Mouse (Mus musculus) gastrocnemius, postnatal 10 days (tissue): ENCODE results near the gene Nif3l1. TPM values are rescaled to one million over a fixed set of nuclear protein-coding genes. Genes with fewer than 3 reads are reported as not detected.

Experiments
- DNase-seq: peaks from one replicate; pipeline ENCODE4 v3.0.0; 2021; ENCODE audit warnings: mixed read lengths
- total RNA-seq, 2 experiments: library from RNA; stranded (reverse); gene quantifications; 2 replicates each; pipeline ENCODE4 v1.2.3; 2021

The Nif3l1 gene
- total RNA-seq, 2 experiments from 2014 or later = 10.5 to 11.4 TPM

DNA sequence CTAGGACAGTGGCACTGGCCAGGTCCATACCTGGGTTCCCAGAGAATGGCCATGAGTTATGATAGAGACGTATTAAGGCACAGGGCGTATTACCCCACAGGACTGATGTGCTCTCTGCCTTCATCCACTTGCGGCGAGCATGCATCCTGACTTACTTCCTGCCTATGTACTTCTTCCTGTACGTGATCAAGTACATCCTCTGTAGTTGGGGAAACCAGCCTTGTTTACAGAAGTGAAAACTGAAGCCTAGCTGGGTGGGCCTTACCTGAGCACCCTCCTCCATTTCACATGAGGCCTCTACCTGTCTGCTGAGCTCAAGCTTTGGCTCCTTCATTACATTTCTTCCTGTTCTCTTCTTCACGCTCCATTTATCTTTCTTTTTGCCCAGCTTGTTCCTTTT, 9.4 kb downstream of the Nif3l1 start:
- DNase-seq = no peak

DNA sequence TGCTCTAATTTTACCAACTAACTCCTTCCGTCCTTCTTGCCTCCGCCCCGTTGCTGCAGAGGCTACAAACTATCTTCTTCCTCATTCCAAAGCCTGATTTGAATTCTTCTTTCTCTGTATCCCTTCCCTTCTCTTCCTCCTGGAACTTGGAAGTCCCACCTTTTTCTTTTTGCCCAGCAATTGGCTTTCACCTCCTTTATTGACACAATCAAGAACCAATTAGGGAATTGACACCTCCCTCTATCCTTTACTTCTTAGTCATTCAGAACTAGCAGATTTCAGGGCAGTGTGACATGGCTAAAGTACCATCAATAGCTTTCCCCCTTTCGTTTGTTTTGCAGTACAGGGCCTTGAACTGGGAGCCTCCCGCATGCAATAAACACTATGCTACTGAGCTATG, 13.2 kb downstream of the Nif3l1 start:
- DNase-seq = no peak

GRCm38 (mm10) chr1:58458867-58459266, 13.9 kb downstream of the Nif3l1 start:
- no peak for DNase-seq

- no peak for DNase-seq
These were observed 15.6 kb downstream of the Nif3l1 start for GRCm38 (mm10) chr1:58460566-58460965.

- DNase-seq = no peak
These were observed 19.0 kb downstream of the Nif3l1 start for GRCm38 (mm10) chr1:58463935-58464334.

- no peak for DNase-seq
These were observed 20.1 kb downstream of the Nif3l1 start for GRCm38 (mm10) chr1:58465042-58465441.

GRCm38 (mm10) chr1:58465561-58465960, 20.6 kb downstream of the Nif3l1 start:
- no peak for DNase-seq

- DNase-seq = no peak
These were observed 30.7 kb downstream of the Nif3l1 start for GRCm38 (mm10) chr1:58475662-58476061.

DNA sequence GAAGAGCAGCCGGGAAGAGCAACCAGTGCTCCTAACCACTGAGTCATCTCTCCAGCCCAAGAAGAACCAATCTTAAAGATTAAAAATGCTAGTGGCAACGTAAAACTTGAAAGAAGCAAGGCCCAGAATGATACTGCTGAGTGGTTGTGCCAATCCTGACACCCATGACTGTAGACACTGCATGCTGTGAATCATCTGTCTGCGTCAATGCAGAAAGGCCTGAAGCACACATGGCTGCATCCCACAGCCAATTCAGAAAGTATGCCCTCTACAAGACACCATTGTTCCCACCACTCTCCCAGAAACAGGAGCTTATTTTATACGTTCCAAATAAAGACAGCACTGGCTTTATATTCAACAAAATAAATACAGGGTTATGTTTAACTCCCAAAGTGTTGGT, 37.7 kb downstream of the Nif3l1 start:
- DNase-seq = no peak

DNA sequence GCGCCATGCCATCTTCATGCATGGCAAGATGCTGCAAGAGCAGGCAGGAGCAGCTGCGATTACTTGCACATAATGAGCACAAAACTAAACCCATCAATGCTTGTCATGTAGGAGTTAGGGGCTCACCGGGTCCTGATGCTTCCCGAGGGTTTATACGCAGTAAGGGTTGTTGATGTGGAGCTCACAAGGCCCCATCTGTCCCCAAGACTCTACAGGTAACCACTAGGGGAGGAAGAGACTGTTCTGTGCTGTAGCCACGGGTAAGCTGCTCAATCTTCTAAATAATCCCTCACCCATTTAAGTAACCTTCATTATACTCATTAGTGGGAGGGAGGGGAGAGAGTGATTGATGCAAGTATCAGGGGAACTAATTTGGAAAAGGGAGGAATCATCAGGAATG, 50.7 kb downstream of the Nif3l1 start:
- no peak for DNase-seq

DNA sequence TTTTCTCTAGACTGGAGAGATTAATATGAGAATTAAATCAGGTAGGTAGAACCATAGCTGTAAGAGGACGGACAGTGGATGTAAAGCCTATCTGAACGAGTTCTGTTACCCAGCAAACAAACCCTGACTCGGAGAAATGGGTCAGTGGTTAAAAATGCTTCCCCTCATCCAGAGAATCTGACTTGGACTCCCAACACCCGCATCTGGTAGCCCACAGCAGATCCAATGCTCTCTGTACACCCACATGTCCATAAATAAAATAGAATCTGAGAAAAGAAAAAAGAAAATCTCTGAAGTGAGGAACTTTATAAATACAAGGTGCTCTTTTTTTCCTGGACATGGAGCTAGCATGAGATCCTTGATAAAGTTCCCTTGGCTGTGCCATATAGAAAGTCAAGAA, 52.7 kb downstream of the Nif3l1 start:
- DNase-seq = no peak

DNA sequence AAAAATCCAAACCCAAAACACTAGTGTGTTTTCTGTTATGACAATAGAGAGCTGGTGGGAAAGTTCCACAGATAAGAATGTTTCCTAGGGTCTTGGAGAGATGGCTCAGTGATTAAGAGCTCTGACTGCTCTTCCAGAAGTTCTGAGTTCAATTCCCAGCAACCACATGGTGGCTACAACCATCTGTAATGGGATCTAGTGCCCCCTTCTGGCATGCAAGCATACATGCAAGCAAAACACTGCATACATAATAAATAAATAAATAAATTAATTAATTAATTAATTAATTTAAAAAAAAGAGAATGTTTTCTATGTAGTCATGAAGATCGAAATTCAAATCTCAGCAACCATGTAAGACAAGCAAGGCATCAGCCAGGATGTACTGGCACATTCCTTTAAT, 53.8 kb downstream of the Nif3l1 start:
- DNase-seq = no peak

GRCm38 (mm10) chr1:58503134-58503533, 58.2 kb downstream of the Nif3l1 start:
- DNase-seq = no peak

DNA sequence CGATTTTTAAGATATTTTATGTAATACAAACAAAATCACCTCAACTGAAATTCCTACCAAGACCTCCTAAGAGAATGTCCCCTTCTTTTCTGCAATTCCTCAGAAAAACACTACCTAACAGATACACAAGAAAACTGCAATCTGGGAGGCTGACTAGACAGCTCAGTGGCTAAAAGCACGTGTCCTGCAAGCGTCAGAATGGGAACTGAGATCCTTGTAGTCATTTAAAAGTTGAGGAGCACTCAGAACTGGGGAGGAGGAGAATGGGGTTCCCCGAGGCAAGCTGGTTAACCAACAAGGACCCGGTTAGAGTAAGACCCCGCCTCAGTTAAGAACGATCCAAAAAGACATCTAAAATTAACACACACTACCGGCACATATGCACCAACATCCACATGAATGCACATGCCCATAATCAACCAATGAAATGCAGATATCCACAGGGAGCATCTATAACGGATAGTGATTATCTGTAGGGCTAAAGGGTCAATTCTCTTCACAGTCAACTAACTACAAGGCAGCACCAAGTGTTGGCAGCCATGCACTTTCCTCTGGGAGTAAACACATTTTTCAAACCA, 58.9 kb downstream of the Nif3l1 start:
- DNase-seq = no peak

- peak; percentile 90 for DNase-seq
These were observed 59.8 kb downstream of the Nif3l1 start, which contains the start of gene Orc2 for GRCm38 (mm10) chr1:58504577-58505254. Gene Orc2, minus strand, starts transcription at chr1:58505109.

DNA sequence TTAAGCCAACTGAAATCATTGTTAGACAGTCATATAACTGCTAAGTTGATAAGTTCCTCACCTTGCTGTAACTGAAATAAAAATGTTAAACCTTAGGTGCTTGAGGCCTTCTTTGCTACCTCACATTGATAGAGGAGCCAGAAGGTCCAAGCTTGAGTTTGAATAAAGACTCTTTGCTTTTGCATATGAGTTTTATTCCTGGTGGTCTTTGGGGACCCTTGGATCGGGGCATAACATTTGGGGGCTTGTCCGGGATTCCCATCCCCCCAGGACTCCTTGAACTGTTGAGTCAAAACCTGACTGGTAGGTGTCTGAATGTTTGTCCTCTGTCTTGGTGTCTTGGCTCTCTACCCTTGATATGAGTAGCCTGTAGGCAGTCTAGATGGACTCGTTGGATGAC, 62.3 kb downstream of the Nif3l1 start:
- DNase-seq = no peak

Other genes with a start within 250 kb of the Nif3l1 start
- 1 to 10 TPM in 1 of 2 experiments, under 1 TPM in 1; 0.26 to 1.4 TPM for gene Aox4, start 234.8 kb upstream of the Nif3l1 start, total RNA-seq
- gene Aox2, start 166.8 kb upstream of the Nif3l1 start, total RNA-seq = under 1 TPM; 0.20 to 0.26 TPM
- gene Bzw1, start 52.3 kb upstream of the Nif3l1 start, total RNA-seq = 100 to 1,000 TPM in 1 of 2 experiments, 10 to 100 TPM in 1; 91.1 to 104 TPM
- gene Clk1, start 21.1 kb upstream of the Nif3l1 start, total RNA-seq = 10 to 100 TPM; 46.2 to 80.4 TPM
- 10 to 100 TPM; 18.7 to 23.1 TPM for gene Ppil3, start 335 bp downstream of the Nif3l1 start, total RNA-seq
- gene Orc2, start 60.0 kb downstream of the Nif3l1 start, total RNA-seq = 10 to 100 TPM; 12.8 to 14.4 TPM
- 10 to 100 TPM in 1 of 2 experiments, 1 to 10 TPM in 1; 6.0 to 13.3 TPM for gene Fam126b, start 141.2 kb downstream of the Nif3l1 start, total RNA-seq
- gene Ndufb3, start 141.2 kb downstream of the Nif3l1 start, total RNA-seq = 100 to 1,000 TPM; 147 to 172 TPM